Mouse (Mus musculus) C2C12 (cell line): ENCODE data around the gene Mmp10. TPM values are rescaled to one million over a fixed set of nuclear protein-coding genes. Genes with fewer than 3 reads are reported as not detected.

Source experiments
- H3K27me3 ChIP-seq: one replicate; pipeline ENCODE4 v1.6.1; 2011; ENCODE audit not compliant: control insufficient read depth, insufficient read depth, insufficient read length
- H3K36me3 ChIP-seq: one replicate; pipeline ENCODE4 v1.6.1; 2011; ENCODE audit not compliant: control insufficient read depth, insufficient read depth
- H3K4me3 ChIP-seq: one replicate; pipeline ENCODE4 v1.5.1; 2011; ENCODE audit warnings: mild to moderate bottlenecking, control low read depth; ENCODE audit not compliant: poor library complexity, insufficient read depth, severe bottlenecking
- H3K79me2 ChIP-seq: one replicate; pipeline ENCODE4 v1.6.1; 2011; ENCODE audit not compliant: control insufficient read depth, insufficient read depth
- H3K79me3 ChIP-seq: one replicate; pipeline ENCODE4 v1.6.1; 2011; ENCODE audit warnings: low read depth, control low read depth
- H3ac ChIP-seq: one replicate; pipeline ENCODE3; 2011; ENCODE audit warnings: low read depth; ENCODE audit not compliant: control insufficient read depth, insufficient read length
- CEBPB ChIP-seq: IDR thresholded peaks from one replicate; pipeline ENCODE4 v1.6.1; 2011; ENCODE audit warnings: low read depth, mild to moderate bottlenecking, control low read depth, moderate library complexity
- CTCF ChIP-seq: IDR thresholded peaks from one replicate; pipeline ENCODE4 v1.5.1; 2011; ENCODE audit not compliant: control insufficient read depth, insufficient read depth, insufficient read length
- FOSL1 ChIP-seq: IDR thresholded peaks from one replicate; pipeline ENCODE4 v1.8.0; 2011; ENCODE audit warnings: mild to moderate bottlenecking, low read length; ENCODE audit not compliant: poor library complexity, insufficient read depth, severe bottlenecking
- MAX ChIP-seq: IDR thresholded peaks from one replicate; pipeline ENCODE4 v1.6.1; 2011; ENCODE audit warnings: mild to moderate bottlenecking, control low read depth
- MYOD1 ChIP-seq: IDR thresholded peaks from one replicate; pipeline ENCODE4 v1.6.1; 2011; ENCODE audit warnings: low read depth; ENCODE audit not compliant: control insufficient read depth, insufficient read length
- MYOG ChIP-seq: IDR thresholded peaks from one replicate; pipeline ENCODE4 v1.6.1; 2011; ENCODE audit not compliant: control insufficient read depth, insufficient read length; ENCODE audit errors: extremely low read depth
- USF1 ChIP-seq: IDR thresholded peaks from one replicate; pipeline ENCODE4 v1.6.1; 2011; ENCODE audit warnings: low read depth, mild to moderate bottlenecking, control low read depth, moderate library complexity
- polyA plus RNA-seq: library from polyadenylated mRNA; unstranded; fragments of >200 nt; fragmentation: generic; extraction: Trizol; gene quantifications from one replicate; pipeline ENCODE4 v1.2.1, GENCODE M21; 2012; ENCODE audit warnings: missing spikeins

Gene Mmp10
- polyA plus RNA-seq, 1 experiment = 0.21 TPM

GRCm38 (mm10) chr9:7545920-7546319 is 43.8 kb downstream of the Mmp10 start:
- no peak overlapping the region for H3ac ChIP-seq
- H3K4me3 ChIP-seq = no peak overlapping the region
- TF ChIP-seq MYOG (no peak), MAX (no peak), CEBPB (no peak)
- no peaks in the 10 kb centered on the region for H3K79me2 ChIP-seq
- no peaks in the 10 kb centered on the region for H3K27me3 ChIP-seq
- H3K36me3 ChIP-seq = no peaks in the 10 kb centered on the region
- no peaks in the 10 kb centered on the region for H3K79me3 ChIP-seq

DNA sequence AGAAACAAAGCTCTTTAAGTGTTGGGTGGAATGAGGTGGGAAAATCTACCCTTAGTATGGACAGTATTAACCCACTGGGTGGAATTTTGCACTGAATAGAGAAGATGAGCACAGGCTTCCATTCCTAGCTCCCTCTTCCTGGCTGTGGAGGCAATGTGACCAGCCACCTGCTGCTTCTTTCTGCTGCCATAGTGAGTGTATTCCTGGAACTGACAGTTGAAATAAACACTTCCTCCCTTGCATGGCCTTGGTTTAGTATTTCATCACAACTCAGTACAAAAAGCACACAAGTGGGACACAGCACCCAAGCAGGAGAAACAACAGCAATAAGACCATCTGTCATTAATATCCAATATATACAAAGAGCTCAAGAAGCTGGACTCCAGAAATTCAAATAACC is 49.8 kb downstream of the Mmp10 start:
- Histone ChIP-seq H3K27me3 (no peaks in the 10 kb centered on the region), H3ac (no peak overlapping the region), H3K79me3 (no peaks in the 10 kb centered on the region), H3K79me2 (no peaks in the 10 kb centered on the region), H3K4me3 (no peak overlapping the region), H3K36me3 (no peaks in the 10 kb centered on the region)
- no peak for TF ChIP-seq CTCF
- no peak for TF ChIP-seq CEBPB
- no peak for TF ChIP-seq FOSL1
- TF ChIP-seq MYOG = no peak
- TF ChIP-seq MYOD1 = no peak
- no peak for TF ChIP-seq MAX
- no peak for TF ChIP-seq USF1

- Histone ChIP-seq H3K79me3 (no peaks in the 10 kb centered on the region), H3K36me3 (no peaks in the 10 kb centered on the region), H3K79me2 (no peaks in the 10 kb centered on the region), H3K27me3 (no peaks in the 10 kb centered on the region), H3K4me3 (no peak overlapping the region), H3ac (no peak overlapping the region)
- TF ChIP-seq MYOD1 (no peak), CEBPB (no peak), FOSL1 (no peak), MAX (no peak)
These were observed 51.4 kb downstream of the Mmp10 start for GRCm38 (mm10) chr9:7553536-7553935.

GRCm38 (mm10) chr9:7554382-7554781 is 52.2 kb downstream of the Mmp10 start:
- TF ChIP-seq FOSL1 = no peak
- no peak for TF ChIP-seq USF1
- no peak for TF ChIP-seq CEBPB
- no peak for TF ChIP-seq MYOD1
- TF ChIP-seq MAX = no peak
- TF ChIP-seq MYOG = no peak
- no peak for TF ChIP-seq CTCF
- H3K79me3 ChIP-seq = no peaks in the 10 kb centered on the region
- H3K36me3 ChIP-seq = no peaks in the 10 kb centered on the region
- H3K79me2 ChIP-seq = no peaks in the 10 kb centered on the region
- H3K27me3 ChIP-seq = no peaks in the 10 kb centered on the region
- no peak overlapping the region for H3K4me3 ChIP-seq
- H3ac ChIP-seq = no peak overlapping the region

DNA sequence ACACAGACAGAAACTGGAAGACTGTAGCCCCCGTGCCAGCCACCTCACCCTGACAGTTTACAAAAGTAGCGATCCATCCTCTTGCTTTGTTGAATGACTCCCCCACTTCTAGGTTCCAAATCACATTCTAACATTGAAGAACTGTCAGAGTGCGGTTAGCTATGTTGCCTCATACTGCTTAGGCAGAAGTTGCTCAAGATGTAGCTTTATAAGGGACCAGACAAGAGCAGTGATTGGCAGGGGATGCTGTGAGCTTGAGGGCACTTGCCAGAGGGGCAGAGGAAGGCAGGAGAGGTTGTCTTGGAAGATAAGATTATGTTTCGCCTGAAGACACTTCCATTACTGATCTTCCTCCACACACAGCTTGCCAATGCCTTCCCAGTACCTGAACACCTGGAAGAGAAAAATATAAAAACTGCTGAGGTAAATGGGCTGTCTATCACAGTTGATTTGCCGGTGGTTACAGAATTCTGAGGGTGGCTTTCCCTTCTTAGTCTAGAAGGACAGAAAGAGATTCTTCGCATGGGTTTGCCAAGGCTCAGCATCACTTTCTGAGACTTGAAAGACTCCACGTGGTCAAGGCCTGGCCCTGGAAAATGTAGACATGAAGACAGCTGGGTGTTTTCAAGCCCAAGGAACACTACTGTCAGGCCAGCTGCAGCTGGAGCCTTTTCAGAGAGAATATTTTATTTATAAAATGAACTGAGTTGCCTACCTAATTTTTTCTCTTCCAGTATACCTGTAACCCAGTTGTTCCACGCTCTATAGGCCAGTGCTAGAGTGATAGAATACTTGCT is 56.3 kb downstream of the Mmp10 start, which contains the start of gene Mmp8:
Gene Mmp8, plus strand, starts transcription at position 236 of the 797 bp plus-strand sequence.
- Histone ChIP-seq H3K79me3 (no peaks in the 10 kb centered on the region), H3K79me2 (no peaks in the 10 kb centered on the region), H3K36me3 (no peaks in the 10 kb centered on the region), H3ac (no peak within 1 kb of the TSS), H3K4me3 (no peak within 1 kb of the TSS), H3K27me3 (no peaks in the 10 kb centered on the region)
- no peak for TF ChIP-seq FOSL1
- TF ChIP-seq MYOG = no peak
- TF ChIP-seq USF1 = no peak
- no peak for TF ChIP-seq CEBPB
- no peak for TF ChIP-seq CTCF
- TF ChIP-seq MYOD1 = no peak
- no peak for TF ChIP-seq MAX

Other genes starting within 250 kb of the Mmp10 start
- gene Mmp13, start 229.8 kb upstream of the Mmp10 start, polyA plus RNA-seq = 0.04 TPM
- gene Mmp12, start 158.0 kb upstream of the Mmp10 start, polyA plus RNA-seq = not detected
- not detected for gene Mmp1b, start 114.3 kb upstream of the Mmp10 start, polyA plus RNA-seq
- 0.07 TPM for gene Mmp3, start 56.5 kb upstream of the Mmp10 start, polyA plus RNA-seq
- not detected for gene Mmp8, start 56.1 kb downstream of the Mmp10 start, polyA plus RNA-seq
- gene Mmp27, start 69.0 kb downstream of the Mmp10 start, polyA plus RNA-seq = not detected
- not detected for gene Mmp20, start 125.9 kb downstream of the Mmp10 start, polyA plus RNA-seq
- gene Mmp7, start 189.7 kb downstream of the Mmp10 start, polyA plus RNA-seq = not detected